In genomic region chr17:86330076-86330955, GRCm38 (mm10) we compare ENCODE assay signal across 9 mouse cellular contexts.
A peak's percentile ranks its signal among the peaks of the same experiment; 100 is the strongest.
DNase-seq lines count a peak whose midpoint lies in the region; ATAC-seq lines count a peak whose summit lies in the region.
"Had no signal": no experiment of that assay in that cellular context is flagged by ENCODE, and none has a peak within 500 bp of the region (broad histone marks: within the 10 kb centered on the region; RNA-seq: fewer than 3 reads in every experiment).

No protein-coding gene starts in this region.

- peaks cover 51% of the 10 kb centered on the region for H3K4me1 ChIP-seq in hindbrain, embryonic 10.5 days (replicated peaks)
- H3K4me1 ChIP-seq in midbrain, embryonic 13.5 days (replicated peaks) = peaks cover 36% of the 10 kb centered on the region

- 55% methylated on average over 16 of the region's 16 CpGs for WGBS in hindbrain, embryonic 10.5 days
- WGBS in midbrain, embryonic 13.5 days = 47% methylated on average over 16 of the region's 16 CpGs

- H3K36me3 ChIP-seq in hindbrain, embryonic 10.5 days = no peaks in the 10 kb centered on the region
- H3K36me3 ChIP-seq in midbrain, embryonic 13.5 days = no peaks in the 10 kb centered on the region

- peak overlapping the region; percentile 75 for H3K27ac ChIP-seq in hindbrain, embryonic 10.5 days
- H3K27ac ChIP-seq in midbrain, embryonic 13.5 days = peak overlapping the region; percentile 49

- DNase-seq in heart, adult 11 months = peak; percentile 76
- DNase-seq in heart, adult 18-20 months = no peak
- DNase-seq in brain, adult 2 months (ENCODE audit: low read depth, low spot score) = peak; percentile 90
- no peak for DNase-seq in hindbrain, embryonic 10.5 days (ENCODE audit: low spot score)
- no peak for DNase-seq in adrenal gland, adult 2 months
- DNase-seq in ovary, postnatal 14 days (ENCODE audit: low spot score) = no peak
- DNase-seq in lung, postnatal 14 days = no peak
- DNase-seq: gastrocnemius, postnatal 10 days had no signal

- peak; percentile 69 for ATAC-seq in midbrain, embryonic 13.5 days

- no peak overlapping the region for H3K4me3 ChIP-seq in hindbrain, embryonic 10.5 days
- no peak overlapping the region for H3K4me3 ChIP-seq in midbrain, embryonic 13.5 days (replicated peaks)

- H3K4me2 ChIP-seq in midbrain, embryonic 13.5 days (replicated peaks) = no peak overlapping the region

- no peaks in the 10 kb centered on the region for H3K27me3 ChIP-seq in hindbrain, embryonic 10.5 days (ENCODE audit: insufficient read depth, poor library complexity, severe bottlenecking)
- H3K27me3 ChIP-seq in midbrain, embryonic 13.5 days = no peaks in the 10 kb centered on the region

- H3K9me3 ChIP-seq in hindbrain, embryonic 10.5 days = no peaks in the 10 kb centered on the region
- no peaks in the 10 kb centered on the region for H3K9me3 ChIP-seq in midbrain, embryonic 13.5 days

- no peak overlapping the region for H3K9ac ChIP-seq in midbrain, embryonic 13.5 days (replicated peaks)

Comparison
In these comparisons a context has a peak if more than half of its experiments do, and no peak if none do; other contexts are left out.
1. DNase-seq: peak in heart, adult 11 months (single experiment) and brain, adult 2 months (single experiment); none in heart, adult 18-20 months (0 of 2), hindbrain, embryonic 10.5 days (single experiment), adrenal gland, adult 2 months (single experiment), ovary, postnatal 14 days (single experiment) and lung, postnatal 14 days (single experiment).